Mouse (Mus musculus) Patski (cell line): ENCODE data around the gene Ergic1. TPM values are rescaled to one million over a fixed set of nuclear protein-coding genes. Genes with fewer than 3 reads are reported as not detected.

ENCODE experiments used
- ATAC-seq: fragments of 100-300 bp; one replicate; pipeline ENCODE4 v1.8.0; 2021
- CTCF ChIA-PET: fragments of 350-600 bp; sonication (Branson Sonifier 250); formaldehyde crosslinking; loops from one replicate; lab custom pipeline; 2022; ENCODE audit warnings: inconsistent platforms; lab: Charles Lee
- POLR2A ChIA-PET: fragments of 350-600 bp; sonication (Branson Sonifier 250); formaldehyde crosslinking; loops from one replicate; lab custom pipeline; 2022; ENCODE audit warnings: antibody characterized with exemption, inconsistent platforms; lab: Charles Lee
- DNase-seq: peaks from one replicate; pipeline ENCODE4 v3.0.0-alpha.2; 2011; ENCODE audit warnings: low read depth, low spot score
- H3K27me3 ChIP-seq: fragments of 371-371 bp; one replicate; pipeline ENCODE4 v1.5.1; 2021
- CTCF ChIP-seq: fragments of 100-300 bp; IDR thresholded peaks from one replicate; pipeline ENCODE4 v1.5.1; 2021
- in situ Hi-C: fragments of 300-500 bp; cut with MboI; formaldehyde crosslinking; loops from 3 replicates; pipeline ENCODE4 v1.11.1; 2018; ENCODE audit warnings: low pct_unique_long_range_greater_than_20kb, mixed read lengths
- polyA plus RNA-seq: library from polyadenylated mRNA; unstranded; gene quantifications from one replicate; pipeline ENCODE4 v1.2.3, GENCODE M21; 2021

Gene Ergic1
- polyA plus RNA-seq, 1 experiment from 2014 or later, result 287 TPM

- CTCF ChIA-PET, result interaction anchor here (1.1 kb wide), 1 partner anchor 11 kb away, joined by 4 read pairs; no protein-coding TSS in a partner anchor
- POLR2A ChIA-PET, result interaction anchor here (0.7 to 1.1 kb wide), 4 partner anchors 9 to 58 kb away, joined by 3 to 4 read pairs (median 4); no protein-coding TSS in a partner anchor
Observed at GRCm38 (mm10) chr17:26560526-26561289, 581 bp upstream of the Ergic1 start.

GRCm38 (mm10) chr17:26561651-26562181 lies 427 bp downstream of the Ergic1 start, which contains the start of gene Dusp1:
Dusp1 (minus strand) TSS chr17:26562128.
- in situ Hi-C loops, result loop anchor here (5.0 kb wide), 1 partner anchor 54 kb away; no protein-coding TSS in a partner anchor
- ATAC-seq (peak; percentile 27), DNase-seq (no peak)
- POLR2A ChIA-PET, result interaction anchor here (0.8 to 2.9 kb wide), 5 partner anchors 12 to 53 kb away, joined by 3 to 10 read pairs (median 3); no protein-coding TSS in a partner anchor
- CTCF ChIA-PET, result interaction anchor here (1.0 kb wide), 1 partner anchor 56 kb away, joined by 3 read pairs; no protein-coding TSS in a partner anchor
- no peaks in the 10 kb centered on the region for H3K27me3 ChIP-seq
- no peak for TF ChIP-seq CTCF

More at GRCm38 (mm10) chr17:26560526-26561289, 581 bp upstream of the Ergic1 start:
- in situ Hi-C loops, result loop anchor here (5.0 kb wide), 1 partner anchor 53 kb away; no protein-coding TSS in a partner anchor
- no peak for TF ChIP-seq CTCF
- DNase-seq (no peak), ATAC-seq (peak; percentile 9)
- no peaks in the 10 kb centered on the region for H3K27me3 ChIP-seq

DNA sequence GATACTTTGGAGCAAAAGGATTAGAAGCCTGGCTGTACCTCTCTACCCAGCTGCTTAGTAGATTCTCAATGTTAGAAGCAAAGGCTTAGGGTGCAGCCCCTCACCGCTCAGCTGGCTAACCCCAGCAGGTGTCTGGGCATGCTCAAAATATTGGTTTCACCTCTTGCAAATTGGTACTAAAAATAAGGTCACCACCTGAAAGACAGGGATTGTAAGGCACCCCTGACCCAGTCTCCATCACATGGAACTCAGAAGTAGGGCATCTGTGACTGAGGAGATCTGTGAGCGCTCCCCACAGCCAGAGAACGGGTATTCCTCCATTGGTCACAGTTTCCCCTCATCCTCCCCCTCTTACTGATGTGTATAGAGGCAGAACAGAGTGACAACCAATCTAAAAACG lies 1.0 kb downstream of the Ergic1 start:
- in situ Hi-C loops, result loop anchor here (5.0 kb wide), 1 partner anchor 55 kb away; no protein-coding TSS in a partner anchor
- no peaks in the 10 kb centered on the region for H3K27me3 ChIP-seq
- ChIA-PET POLR2A (interaction anchor here (0.6 to 2.9 kb wide), 7 partner anchors 9 to 54 kb away, joined by 3 to 10 read pairs (median 3); no protein-coding TSS in a partner anchor), CTCF (interaction anchor here (1.0 to 1.2 kb wide), 2 partner anchors 10 to 55 kb away, joined by 3 read pairs; no protein-coding TSS in a partner anchor)
- no peak for TF ChIP-seq CTCF
- no peak for ATAC-seq
- DNase-seq, result no peak

DNA sequence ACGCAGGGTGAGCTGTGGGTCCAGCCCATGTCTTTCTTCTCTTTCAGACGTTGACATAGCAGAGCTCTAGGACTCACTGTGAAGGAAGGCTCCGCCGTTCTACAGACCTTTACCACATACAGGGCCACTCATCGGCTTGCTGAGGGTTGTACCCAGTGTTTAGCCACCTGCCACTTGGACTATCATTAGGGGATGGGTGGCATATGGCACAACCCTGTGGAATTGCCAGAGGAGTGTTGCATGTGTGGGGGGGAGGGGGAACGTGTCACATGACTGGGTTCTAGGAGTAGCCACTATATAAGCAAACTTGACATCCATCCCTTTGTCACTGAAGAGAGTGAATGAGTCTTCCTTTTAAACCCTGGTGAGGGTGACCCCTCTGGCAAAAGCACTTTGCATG lies 2.2 kb downstream of the Ergic1 start:
- in situ Hi-C loops, result loop anchor here (5.0 kb wide), 1 partner anchor 56 kb away; no protein-coding TSS in a partner anchor
- no peak for TF ChIP-seq CTCF
- ATAC-seq, result no peak
- POLR2A ChIA-PET, result interaction anchor here (0.6 to 2.9 kb wide), 7 partner anchors 8 to 57 kb away, joined by 3 to 10 read pairs (median 3); no protein-coding TSS in a partner anchor
- CTCF ChIA-PET, result interaction anchor here (0.9 to 1.2 kb wide), 2 partner anchors 10 to 11 kb away, joined by 3 to 4 read pairs; no protein-coding TSS in a partner anchor
- DNase-seq, result no peak
- H3K27me3 ChIP-seq, result no peaks in the 10 kb centered on the region

GRCm38 (mm10) chr17:26564439-26564838 lies 3.1 kb downstream of the Ergic1 start:
- in situ Hi-C loops, result loop anchor here (5.0 kb wide), 1 partner anchor 57 kb away; no protein-coding TSS in a partner anchor
- no peak for ATAC-seq
- no peak for TF ChIP-seq CTCF
- no peaks in the 10 kb centered on the region for H3K27me3 ChIP-seq
- ChIA-PET POLR2A (interaction anchor here (0.6 to 2.9 kb wide), 4 partner anchors 54 to 1529 kb away, joined by 3 to 10 read pairs (median 4); no protein-coding TSS in a partner anchor), CTCF (interaction anchor here (1.4 kb wide), 1 partner anchor 34 kb away, joined by 3 read pairs; no protein-coding TSS in a partner anchor)
- DNase-seq, result no peak

DNA sequence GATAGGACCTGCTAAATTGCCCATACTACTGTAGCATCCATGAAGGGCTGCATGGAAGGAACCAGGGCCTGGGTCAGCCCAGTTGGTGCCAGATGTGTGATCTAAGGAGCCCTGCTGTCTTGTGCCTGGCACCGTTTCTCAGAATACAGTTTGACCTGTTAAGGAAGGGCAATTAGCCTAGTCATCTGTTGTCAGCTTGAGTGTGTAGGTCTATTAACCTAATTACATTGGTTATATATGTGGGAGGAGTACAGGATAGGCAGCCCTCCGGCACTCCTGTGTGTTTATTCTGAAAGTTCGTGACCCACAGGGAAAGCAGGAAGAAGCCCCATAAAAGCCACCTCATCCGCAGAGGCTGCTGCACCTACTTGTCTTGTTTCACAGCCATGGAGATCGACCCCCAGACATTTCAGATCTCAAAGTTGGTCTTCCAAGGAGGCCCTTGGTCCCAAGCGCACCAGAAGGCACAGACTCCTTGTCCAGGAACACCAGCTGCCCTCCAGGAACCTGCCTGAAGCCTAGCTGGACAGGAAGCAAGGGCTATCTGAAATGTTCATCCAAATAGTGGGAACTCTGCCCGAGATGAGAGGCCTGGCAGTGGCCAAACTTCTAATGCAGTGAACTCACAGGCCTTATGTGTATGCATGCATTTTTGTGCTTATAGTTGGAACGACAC lies 6.0 kb downstream of the Ergic1 start:
- no peak for TF ChIP-seq CTCF
- POLR2A ChIA-PET, result interaction anchor here (0.6 kb wide), 1 partner anchor 60 kb away, joined by 4 read pairs; no protein-coding TSS in a partner anchor
- in situ Hi-C loops, result no loop called here

DNA sequence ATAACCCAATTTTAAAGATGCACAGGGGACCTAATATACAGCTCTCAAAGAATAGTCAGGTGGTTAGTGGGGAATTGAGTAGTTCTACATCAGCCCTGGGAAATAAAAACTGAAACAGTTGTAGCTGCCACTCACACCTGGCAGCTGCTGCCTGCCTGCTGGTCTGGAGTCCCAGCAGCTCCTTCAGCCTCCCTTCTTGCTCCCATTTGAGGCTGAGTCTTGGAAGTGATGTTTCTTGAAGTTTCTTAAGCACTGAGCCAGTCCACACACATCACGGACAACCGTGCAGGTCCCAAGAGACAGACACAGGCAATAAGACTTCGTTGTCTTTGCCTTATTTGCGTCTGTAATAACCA lies 6.5 kb downstream of the Ergic1 start:
- no peak for TF ChIP-seq CTCF
- ChIA-PET POLR2A (no interaction called here), CTCF (no interaction called here)
- in situ Hi-C loops, result no loop called here
- DNase-seq, result no peak
- no peak for ATAC-seq
- no peaks in the 10 kb centered on the region for H3K27me3 ChIP-seq

More for the DNA sequence above, 6.0 kb downstream of the Ergic1 start:
- no peak for ATAC-seq
- CTCF ChIA-PET, result no interaction called here
- H3K27me3 ChIP-seq, result no peaks in the 10 kb centered on the region
- DNase-seq, result no peak

DNA sequence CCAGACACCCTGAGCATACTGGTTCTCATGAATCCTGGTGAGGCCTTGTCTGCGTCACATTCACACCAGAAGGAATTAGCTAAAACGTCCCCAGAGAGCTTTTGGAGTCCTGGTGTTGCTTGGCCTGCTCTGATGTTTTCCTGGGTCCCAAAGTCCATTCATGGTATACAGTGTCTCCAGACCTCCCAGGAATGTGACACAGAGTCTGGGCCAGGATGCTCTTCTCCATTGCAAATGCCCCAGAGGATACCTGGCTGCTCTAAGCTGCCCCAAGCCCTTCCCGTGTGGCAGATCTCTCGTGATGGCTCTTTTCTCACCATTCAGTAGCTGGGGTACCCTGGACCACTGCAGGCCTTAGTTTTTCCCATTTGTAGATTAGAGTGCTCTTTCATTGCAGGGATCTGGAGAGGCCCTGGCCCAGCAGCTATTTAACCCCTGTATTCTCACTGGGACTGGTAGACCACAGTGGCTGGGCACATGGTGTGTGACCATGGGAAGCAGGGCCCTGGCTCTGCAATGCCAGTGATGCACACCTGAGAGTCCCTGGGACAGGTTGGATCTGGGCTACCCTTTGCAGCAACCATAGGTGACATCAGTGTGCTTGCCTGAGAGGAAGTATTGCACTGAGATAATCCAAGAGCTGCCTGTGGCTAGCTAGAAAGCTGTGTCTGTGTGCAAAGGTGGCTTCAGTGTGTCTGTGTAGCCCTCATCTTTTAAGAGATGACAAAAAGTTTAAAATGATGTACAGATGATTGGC lies 8.5 kb downstream of the Ergic1 start:
- no peaks in the 10 kb centered on the region for H3K27me3 ChIP-seq
- CTCF ChIA-PET, result interaction anchor here (1.4 to 1.5 kb wide), 2 partner anchors 10 to 61 kb away, joined by 3 to 4 read pairs; no protein-coding TSS in a partner anchor
- POLR2A ChIA-PET, result interaction anchor here (0.9 to 4.0 kb wide), 4 partner anchors 10 to 62 kb away, joined by 3 to 15 read pairs (median 4); no protein-coding TSS in a partner anchor
- DNase-seq (no peak), ATAC-seq (no peak)
- in situ Hi-C loops, result no loop called here
- no peak for TF ChIP-seq CTCF

GRCm38 (mm10) chr17:26570651-26571118 lies 9.4 kb downstream of the Ergic1 start:
- ATAC-seq, result no peak
- in situ Hi-C loops, result no loop called here
- no peaks in the 10 kb centered on the region for H3K27me3 ChIP-seq
- TF ChIP-seq CTCF, result no peak
- POLR2A ChIA-PET, result interaction anchor here (0.9 to 4.0 kb wide), 4 partner anchors 8 to 63 kb away, joined by 3 to 15 read pairs (median 4); no protein-coding TSS in a partner anchor
- CTCF ChIA-PET, result interaction anchor here (1.3 to 1.5 kb wide), 3 partner anchors 9 to 62 kb away, joined by 3 to 4 read pairs (median 3); no protein-coding TSS in a partner anchor
- DNase-seq, result no peak
